Mouse (Mus musculus) CH12.LX (cell line): ENCODE measurements around the gene Rock2. TPM values are rescaled to one million over a fixed set of nuclear protein-coding genes. Genes with fewer than 3 reads are reported as not detected.
A peak's percentile ranks its signal among the peaks of the same experiment; 100 is the strongest.

ENCODE experiments used
- DNase-seq: peaks from one replicate; pipeline ENCODE4 v3.0.0-alpha.2; 2013; ENCODE audit errors: extremely low read depth
- H3K27ac ChIP-seq: 2 replicates; pipeline ENCODE4 v1.5.1; 2012; ENCODE audit warnings: low read depth, mild to moderate bottlenecking, control low read depth, moderate library complexity; ENCODE audit not compliant: insufficient read depth
- H3K27me3 ChIP-seq: replicated peaks from 2 replicates; pipeline ENCODE3; 2012; ENCODE audit warnings: inconsistent platforms
- H3K36me3 ChIP-seq, 2 experiments: replicated peaks in 1 of 2; 2 replicates each; pipeline versions ENCODE3 to v1.6.1; 2012; ENCODE audit warnings: inconsistent platforms in 1 of 2, low read length in 1 of 2, mild to moderate bottlenecking in 1 of 2, mixed read lengths in 1 of 2, moderate library complexity in 1 of 2; ENCODE audit not compliant: control insufficient read depth in 1 of 2, insufficient read depth in 1 of 2
- H3K4me1 ChIP-seq, 2 experiments: 2 replicates each; pipeline ENCODE4 v1.6.1; 2012; ENCODE audit warnings: inconsistent platforms in 1 of 2, moderate library complexity in 1 of 2; ENCODE audit not compliant: insufficient read depth in 2 of 2, control insufficient read depth in 1 of 2
- H3K4me2 ChIP-seq: 2 replicates; pipeline ENCODE4 v1.6.1; 2012; ENCODE audit warnings: low read depth, mild to moderate bottlenecking, control low read depth; ENCODE audit not compliant: poor library complexity, insufficient read depth, severe bottlenecking
- H3K4me3 ChIP-seq, 3 experiments: fragments of 150-350 bp in 1 of 3; sonication (generic) in 1 of 3; replicated peaks in 1 of 3; 2 replicates each; pipeline versions ENCODE3 to v1.5.1; 2011 to 2012; ENCODE audit warnings: low read depth in 2 of 3, low read length in 2 of 3, mild to moderate bottlenecking in 2 of 3, moderate library complexity in 2 of 3, control low read depth in 1 of 3, improper control_type of control experiment in 1 of 3, inconsistent platforms in 1 of 3, mixed read lengths in 1 of 3; ENCODE audit not compliant: poor library complexity in 1 of 3
- H3K79me2 ChIP-seq: replicated peaks from 2 replicates; pipeline ENCODE4 v1.6.1; 2012; ENCODE audit warnings: mild to moderate bottlenecking, moderate library complexity; ENCODE audit not compliant: control insufficient read depth, poor library complexity, insufficient read depth, severe bottlenecking; ENCODE audit errors: extremely low read depth
- H3K9ac ChIP-seq: 2 replicates; pipeline ENCODE4 v1.6.1; 2012; ENCODE audit warnings: low read depth, mild to moderate bottlenecking, control low read depth, moderate library complexity; ENCODE audit not compliant: insufficient read depth
- H3K9me3 ChIP-seq: replicated peaks from 2 replicates; pipeline ENCODE3; 2012; ENCODE audit warnings: low read length, inconsistent platforms, mixed read lengths
- BHLHE40 ChIP-seq: IDR thresholded peaks from 2 replicates; pipeline ENCODE4 v1.6.1; 2011; ENCODE audit warnings: mild to moderate bottlenecking, low read depth, low read length, improper control_type of control experiment
- E2F4 ChIP-seq: IDR thresholded peaks from 2 replicates; pipeline ENCODE4 v1.6.1; 2011; ENCODE audit warnings: low read depth, low read length, improper control_type of control experiment; ENCODE audit not compliant: insufficient replicate concordance
- ETS1 ChIP-seq: conservative IDR thresholded peaks from 2 replicates; pipeline ENCODE4 v1.6.1; 2012; ENCODE audit warnings: low read depth, mild to moderate bottlenecking, inconsistent platforms, low read length, improper control_type of control experiment, moderate library complexity
- IRF4 ChIP-seq: IDR thresholded peaks from 2 replicates; pipeline ENCODE4 v1.6.1; 2014; ENCODE audit warnings: low read depth, mild to moderate bottlenecking, inconsistent platforms, low read length, improper control_type of control experiment
- JUN ChIP-seq: IDR thresholded peaks from 2 replicates; pipeline ENCODE4 v1.6.1; 2011; ENCODE audit warnings: low read depth, mild to moderate bottlenecking, low read length, improper control_type of control experiment, moderate library complexity; ENCODE audit not compliant: insufficient read depth
- KAT2A ChIP-seq: IDR thresholded peaks from 2 replicates; pipeline ENCODE4 v1.6.1; 2012; ENCODE audit warnings: low read length, improper control_type of control experiment, inconsistent platforms; ENCODE audit not compliant: insufficient replicate concordance
- MAFK ChIP-seq: IDR thresholded peaks from 2 replicates; pipeline ENCODE4 v1.6.1; 2011; ENCODE audit warnings: low read length, improper control_type of control experiment; ENCODE audit not compliant: insufficient replicate concordance
- MAZ ChIP-seq: IDR thresholded peaks from 2 replicates; pipeline ENCODE4 v1.6.1; 2012; ENCODE audit warnings: low read depth, mild to moderate bottlenecking, inconsistent platforms, low read length, improper control_type of control experiment, moderate library complexity
- MEF2A ChIP-seq: IDR thresholded peaks from 2 replicates; pipeline ENCODE4 v1.6.1; 2014; ENCODE audit warnings: low read depth, mild to moderate bottlenecking, inconsistent platforms, low read length, improper control_type of control experiment, borderline replicate concordance
- MXI1 ChIP-seq: IDR thresholded peaks from 2 replicates; pipeline ENCODE4 v1.6.1; 2011; ENCODE audit warnings: mild to moderate bottlenecking, low read depth, low read length, improper control_type of control experiment
- MYC ChIP-seq: IDR thresholded peaks from 2 replicates; pipeline ENCODE4 v1.6.1; 2011; ENCODE audit warnings: low read depth, mild to moderate bottlenecking, improper control_type of control experiment, low read length
- NELFE ChIP-seq: IDR thresholded peaks from 2 replicates; pipeline ENCODE4 v1.6.1; 2011; ENCODE audit warnings: low read depth, low read length, improper control_type of control experiment
- NRF1 ChIP-seq: IDR thresholded peaks from 2 replicates; pipeline ENCODE4 v1.6.1; 2014; ENCODE audit warnings: low read depth, mild to moderate bottlenecking, inconsistent platforms, low read length, improper control_type of control experiment, moderate library complexity
- POLR2A ChIP-seq: IDR thresholded peaks from 2 replicates; pipeline ENCODE4 v1.6.1; 2011; ENCODE audit warnings: low read depth, mild to moderate bottlenecking, improper control_type of control experiment, low read length
- RCOR1 ChIP-seq: conservative IDR thresholded peaks from 2 replicates; pipeline ENCODE4 v1.6.1; 2012; ENCODE audit warnings: low read depth, mild to moderate bottlenecking, inconsistent platforms, low read length, improper control_type of control experiment
- SIN3A ChIP-seq: IDR thresholded peaks from 2 replicates; pipeline ENCODE4 v1.6.1; 2012; ENCODE audit warnings: low read length, improper control_type of control experiment, inconsistent platforms
- TBP ChIP-seq: conservative IDR thresholded peaks from 2 replicates; pipeline ENCODE4 v1.6.1; 2011; ENCODE audit warnings: low read depth, low read length, improper control_type of control experiment
- TCF12 ChIP-seq: IDR thresholded peaks from 2 replicates; pipeline ENCODE4 v1.6.1; 2014; ENCODE audit warnings: low read depth, mild to moderate bottlenecking, inconsistent platforms, low read length, improper control_type of control experiment
- UBTF ChIP-seq: IDR thresholded peaks from 2 replicates; pipeline ENCODE4 v1.6.1; 2012; ENCODE audit warnings: low read depth, mild to moderate bottlenecking, inconsistent platforms, low read length, improper control_type of control experiment, moderate library complexity
- ZC3H11A ChIP-seq: IDR thresholded peaks from 2 replicates; pipeline ENCODE4 v1.6.1; 2012; ENCODE audit warnings: low read depth, mild to moderate bottlenecking, inconsistent platforms, low read length, improper control_type of control experiment
- ZMIZ1 ChIP-seq: IDR thresholded peaks from 2 replicates; pipeline ENCODE4 v1.6.1; 2012; ENCODE audit warnings: low read depth, mild to moderate bottlenecking, inconsistent platforms, low read length, improper control_type of control experiment
- dilution Hi-C: fragments of 300-500 bp; cut with MboI; formaldehyde crosslinking; loops from 2 replicates; pipeline ENCODE4 v1.14.3; 2020; ENCODE audit warnings: low sequenced_read_pairs; ENCODE audit not compliant: extremely low pct_unique_long_range_greater_than_20kb, extremely low pct_ligation_motif_present
- in situ Hi-C: fragments of 300-500 bp; cut with MboI; formaldehyde crosslinking; loops from 3 replicates; pipeline ENCODE4 v1.14.3; 2019; ENCODE audit warnings: low sequenced_read_pairs, low pct_ligation_motif_present, low pct_unique_long_range_greater_than_20kb, mixed read lengths
- polyA plus RNA-seq: library from polyadenylated mRNA; unstranded; fragments of >175 nt; gene quantifications from 2 replicates; pipeline ENCODE4 v1.2.1, GENCODE M21; 2012; ENCODE audit warnings: low read depth; ENCODE audit not compliant: insufficient read length
- total RNA-seq, 2 experiments: library from RNA; depleted of rRNA; stranded (reverse); fragments of 300-350 nt in 1 of 2; fragments of >200 nt in 1 of 2; gene quantifications; 2 replicates each; pipeline ENCODE4 v1.2.3; 2012 to 2014

The Rock2 gene
- total RNA-seq (2012; rRNA removed): 34.9 and 39.1 TPM in 2 replicates
- total RNA-seq (2014; rRNA removed): 40.3 and 45.7 TPM in 2 replicates
- 49.3 and 49.9 TPM in 2 replicates for polyA plus RNA-seq

- in situ Hi-C loops (no loop called here), dilution Hi-C loops (no loop called here)
- peaks cover 40% of the 10 kb centered on the region for H3K79me2 ChIP-seq
- H3K4me2 ChIP-seq: peak within 1 kb of the TSS; percentile 83
- peak within 1 kb of the TSS; percentile 98 for H3K9ac ChIP-seq
- peak; percentile 76 for DNase-seq
- peak within 1 kb of the TSS; percentile 82 to 100 (median 92) for H3K4me3 ChIP-seq
- peak within 1 kb of the TSS; percentile 98 for H3K27ac ChIP-seq
- no peaks in the 10 kb centered on the region for H3K36me3 ChIP-seq
- H3K9me3 ChIP-seq: no peaks in the 10 kb centered on the region
- no peak for TF ChIP-seq BHLHE40
- peak; percentile 66 for TF ChIP-seq NRF1
- no peak for TF ChIP-seq KAT2A
- peak; percentile 35; the same call in 1 of the 2 replicates for TF ChIP-seq IRF4
- TF ChIP-seq MXI1: peak; percentile 17; the same call in 1 of the 2 replicates
- TF ChIP-seq MEF2A: no peak
- peak; percentile 21; the same call in 1 of the 2 replicates for TF ChIP-seq SIN3A
- TF ChIP-seq ZMIZ1: peak; percentile 75
- TF ChIP-seq TCF12: peak; percentile 72; the same call in 1 of the 2 replicates
- peak; percentile 76; the same call in 1 of the 2 replicates for TF ChIP-seq MAFK
- no peak for TF ChIP-seq TBP
- TF ChIP-seq POLR2A: peak; percentile 80
- 0 out of 2 replicates have a peak, but pooled peaks have one; percentile 33 for TF ChIP-seq RCOR1
- peak; percentile 85; the same call in 1 of the 2 replicates for TF ChIP-seq UBTF
- no peak; the same call in 1 of the 2 replicates for TF ChIP-seq ETS1
- TF ChIP-seq E2F4: no peak
- no peak for TF ChIP-seq MYC
- TF ChIP-seq MAZ: no peak; the same call in 1 of the 2 replicates
- TF ChIP-seq NELFE: peak; percentile 79
- no peak for TF ChIP-seq ZC3H11A
- no peak for TF ChIP-seq JUN
- peaks cover 8 to 26% of the 10 kb centered on the region in 2 experiments for H3K4me1 ChIP-seq
- H3K27me3 ChIP-seq: no peaks in the 10 kb centered on the region
These were observed at the start of gene Rock2 for GRCm38 (mm10) chr12:16894396-16895220. Gene Rock2, plus strand, starts transcription at chr12:16894895.
